Mouse (Mus musculus) MEL (cell line): ENCODE measurements at regions not wholly inside any gene's neighbourhood (a gene's known extent, or its start where the extent isn't known, plus 50 kb on each side); places are given as distances from the start of the nearest gene placed in this dataset.

ENCODE experiments used
- DNase-seq: peaks from one replicate; pipeline ENCODE4 v3.0.0; 2011; ENCODE audit warnings: low read depth, low spot score
- H3K27ac ChIP-seq: 2 replicates; pipeline ENCODE4 v1.5.1; 2012; ENCODE audit warnings: low read depth, mild to moderate bottlenecking, control low read depth, low read length, moderate library complexity; ENCODE audit not compliant: control insufficient read depth
- H3K27me3 ChIP-seq, 2 experiments: fragments of 150-350 bp in 1 of 2; sonication (generic) in 1 of 2; 2 replicates each; pipeline ENCODE4 v1.6.1; 2012; ENCODE audit warnings: low read length in 2 of 2, mild to moderate bottlenecking in 2 of 2, improper control_type of control experiment in 1 of 2, moderate library complexity in 1 of 2; ENCODE audit not compliant: insufficient read depth in 2 of 2, control insufficient read depth in 1 of 2
- H3K36me3 ChIP-seq, 2 experiments: 2 replicates each; pipeline ENCODE4 v1.6.1; 2012 to 2014; ENCODE audit warnings: low read length in 2 of 2, improper control_type of control experiment in 1 of 2, inconsistent platforms in 1 of 2, mild to moderate bottlenecking in 1 of 2; ENCODE audit not compliant: insufficient read depth in 2 of 2, control insufficient read depth in 1 of 2
- H3K4me1 ChIP-seq, 2 experiments: fragments of 150-350 bp in 1 of 2; sonication (generic) in 1 of 2; 2 replicates each; pipeline ENCODE4 v1.6.1; 2012; ENCODE audit warnings: low read length in 2 of 2, improper control_type of control experiment in 1 of 2, mild to moderate bottlenecking in 1 of 2; ENCODE audit not compliant: insufficient read depth in 2 of 2, control insufficient read depth in 1 of 2
- H3K4me3 ChIP-seq, 2 experiments: fragments of 150-350 bp in 1 of 2; sonication (generic) in 1 of 2; 2 replicates each; pipeline ENCODE4 v1.5.1; 2012; ENCODE audit warnings: low read depth in 2 of 2, low read length in 2 of 2, mild to moderate bottlenecking in 2 of 2, moderate library complexity in 2 of 2, control low read depth in 1 of 2, improper control_type of control experiment in 1 of 2; ENCODE audit not compliant: control insufficient read depth in 1 of 2, insufficient read depth in 1 of 2
- H3K79me2 ChIP-seq: 2 replicates; pipeline ENCODE4 v1.6.1; 2012; ENCODE audit warnings: mild to moderate bottlenecking, low read length, moderate library complexity; ENCODE audit not compliant: control insufficient read depth, poor library complexity, insufficient read depth
- H3K9ac ChIP-seq: 2 replicates; pipeline ENCODE4 v1.6.1; 2012; ENCODE audit warnings: low read depth, mild to moderate bottlenecking, control low read depth, low read length, moderate library complexity; ENCODE audit not compliant: control insufficient read depth, poor library complexity, severe bottlenecking
- H3K9me3 ChIP-seq: fragments of 150-350 bp; sonication (generic); replicated peaks from 2 replicates; pipeline ENCODE4 v1.6.1; 2012; ENCODE audit warnings: mild to moderate bottlenecking, low read length, improper control_type of control experiment, moderate library complexity; ENCODE audit not compliant: insufficient read depth
- CHD2 ChIP-seq: IDR thresholded peaks from 2 replicates; pipeline ENCODE4 v1.6.1; 2011; ENCODE audit warnings: low read length, improper control_type of control experiment
- ELF1 ChIP-seq: IDR thresholded peaks from 2 replicates; pipeline ENCODE4 v1.6.1; 2014; ENCODE audit warnings: low read depth, mild to moderate bottlenecking, inconsistent platforms, low read length, improper control_type of control experiment, moderate library complexity
- EP300 ChIP-seq, 2 experiments: IDR thresholded peaks; 2 replicates each; pipeline ENCODE4 v1.6.1; 2011; ENCODE audit warnings: improper control_type of control experiment in 2 of 2, low read length in 2 of 2, low read depth in 1 of 2, mild to moderate bottlenecking in 1 of 2
- ETS1 ChIP-seq: IDR thresholded peaks from 2 replicates; pipeline ENCODE4 v1.6.1; 2012; ENCODE audit warnings: low read depth, mild to moderate bottlenecking, inconsistent platforms, low read length, improper control_type of control experiment, moderate library complexity
- GABPA ChIP-seq: IDR thresholded peaks from 2 replicates; pipeline ENCODE4 v1.6.1; 2012; ENCODE audit warnings: low read depth, mild to moderate bottlenecking, inconsistent platforms, low read length, improper control_type of control experiment, moderate library complexity
- GATA1 ChIP-seq: IDR thresholded peaks from 2 replicates; pipeline ENCODE4 v1.6.1; 2011; ENCODE audit warnings: low read depth, low read length, improper control_type of control experiment
- KAT2A ChIP-seq: conservative IDR thresholded peaks from 2 replicates; pipeline ENCODE4 v1.6.1; 2012; ENCODE audit warnings: low read depth, low read length, improper control_type of control experiment, inconsistent platforms
- MAFK ChIP-seq: IDR thresholded peaks from 2 replicates; pipeline ENCODE4 v1.6.1; 2011; ENCODE audit warnings: low read depth, mild to moderate bottlenecking, low read length, improper control_type of control experiment, borderline replicate concordance
- MXI1 ChIP-seq: IDR thresholded peaks from 2 replicates; pipeline ENCODE4 v1.6.1; 2011; ENCODE audit warnings: mild to moderate bottlenecking, low read depth, low read length, improper control_type of control experiment
- NELFE ChIP-seq: IDR thresholded peaks from 2 replicates; pipeline ENCODE4 v1.6.1; 2011; ENCODE audit warnings: low read depth, low read length, improper control_type of control experiment
- NRF1 ChIP-seq: IDR thresholded peaks from 2 replicates; pipeline ENCODE4 v1.6.1; 2014; ENCODE audit warnings: low read depth, mild to moderate bottlenecking, inconsistent platforms, low read length, improper control_type of control experiment, moderate library complexity; ENCODE audit not compliant: poor library complexity, insufficient read depth, severe bottlenecking
- POLR2A ChIP-seq, 2 experiments: IDR thresholded peaks; 2 replicates each; pipeline ENCODE4 v1.6.1; 2011 to 2012; ENCODE audit warnings: low read length in 2 of 2, mild to moderate bottlenecking in 2 of 2, control low read depth in 1 of 2, improper control_type of control experiment in 1 of 2, low read depth in 1 of 2, moderate library complexity in 1 of 2; ENCODE audit not compliant: control insufficient read depth in 1 of 2, insufficient read depth in 1 of 2, poor library complexity in 1 of 2
- POLR2AphosphoS2 ChIP-seq: IDR thresholded peaks from 2 replicates; pipeline ENCODE4 v1.6.1; 2011; ENCODE audit warnings: low read length, improper control_type of control experiment
- RAD21 ChIP-seq: IDR thresholded peaks from 2 replicates; pipeline ENCODE4 v1.6.1; 2011; ENCODE audit warnings: mild to moderate bottlenecking, low read depth, low read length, improper control_type of control experiment
- SIN3A ChIP-seq: IDR thresholded peaks from 2 replicates; pipeline ENCODE4 v1.6.1; 2012; ENCODE audit warnings: low read length, improper control_type of control experiment, inconsistent platforms
- SMC3 ChIP-seq: IDR thresholded peaks from 2 replicates; pipeline ENCODE4 v1.6.1; 2011; ENCODE audit warnings: low read depth, low read length, improper control_type of control experiment
- TBP ChIP-seq: IDR thresholded peaks from 2 replicates; pipeline ENCODE4 v1.8.0; 2011; ENCODE audit warnings: low read depth, low read length, improper control_type of control experiment
- TCF12 ChIP-seq: IDR thresholded peaks from 2 replicates; pipeline ENCODE4 v1.6.1; 2014; ENCODE audit warnings: low read depth, mild to moderate bottlenecking, inconsistent platforms, low read length, improper control_type of control experiment, moderate library complexity
- UBTF ChIP-seq: IDR thresholded peaks from 2 replicates; pipeline ENCODE4 v1.6.1; 2012; ENCODE audit warnings: low read depth, mild to moderate bottlenecking, inconsistent platforms, low read length, improper control_type of control experiment, moderate library complexity, borderline replicate concordance; ENCODE audit not compliant: insufficient read depth
- ZMIZ1 ChIP-seq: IDR thresholded peaks from 2 replicates; pipeline ENCODE4 v1.6.1; 2012; ENCODE audit warnings: low read depth, mild to moderate bottlenecking, inconsistent platforms, low read length, improper control_type of control experiment, moderate library complexity
- ZNF384 ChIP-seq: IDR thresholded peaks from 2 replicates; pipeline ENCODE4 v1.6.1; 2012; ENCODE audit warnings: low read depth, mild to moderate bottlenecking, inconsistent platforms, low read length, improper control_type of control experiment

DNA sequence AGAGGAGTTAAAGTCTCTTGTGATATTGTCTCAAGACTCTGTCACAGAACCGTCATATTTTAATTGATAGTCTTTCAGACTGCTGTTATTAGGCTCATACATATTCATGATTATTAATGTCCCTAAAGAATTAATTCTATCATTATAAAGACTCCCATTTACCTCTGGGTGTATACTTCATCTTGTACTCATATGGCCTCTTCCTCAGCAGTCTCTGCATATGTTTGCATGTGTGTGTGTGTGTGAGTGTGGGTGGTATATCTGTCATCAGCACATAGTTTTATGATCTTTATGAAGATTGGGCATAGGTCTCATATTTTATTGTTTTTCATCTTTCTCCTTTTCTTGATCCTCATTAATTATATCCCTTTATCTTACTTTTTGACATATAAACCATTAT is 347.3 kb upstream of the Sphkap start:
- TF ChIP-seq SIN3A, result no peak
- no peak for TF ChIP-seq SMC3
- no peak for TF ChIP-seq NRF1
- TF ChIP-seq ELF1, result no peak
- TF ChIP-seq GATA1, result no peak
- TF ChIP-seq ETS1, result no peak
- no peak for TF ChIP-seq RAD21
- no peak for TF ChIP-seq TBP
- no peak for TF ChIP-seq ZNF384
- TF ChIP-seq CHD2, result no peak
- no peak for TF ChIP-seq UBTF
- TF ChIP-seq MXI1, result no peak
- no peak for TF ChIP-seq TCF12
- TF ChIP-seq POLR2A (IDR thresholded peaks at IDR 0.05; ENCODE audit: control insufficient read depth in 1 of 2, insufficient read depth in 1 of 2, low read depth in 1 of 2, low read length in 2 of 2, poor library complexity in 1 of 2), result no peak
- no peak for TF ChIP-seq NELFE
- no peak for TF ChIP-seq EP300 (IDR thresholded peaks at IDR 0.05; ENCODE audit: low read depth in 1 of 2, low read length in 2 of 2)
- TF ChIP-seq ZMIZ1, result no peak
- TF ChIP-seq MAFK, result no peak
- TF ChIP-seq KAT2A, result no peak
- no peak for TF ChIP-seq POLR2AphosphoS2
- H3K27ac ChIP-seq, result no peak overlapping the region
- no peaks in the 10 kb centered on the region for H3K4me1 ChIP-seq
- H3K4me3 ChIP-seq, result no peak overlapping the region
- no peaks in the 10 kb centered on the region for H3K79me2 ChIP-seq
- H3K36me3 ChIP-seq, result no peaks in the 10 kb centered on the region
- H3K9me3 ChIP-seq, result no peaks in the 10 kb centered on the region
- H3K27me3 ChIP-seq, result no peaks in the 10 kb centered on the region
- DNase-seq, result no peak
- no peak overlapping the region for H3K9ac ChIP-seq

DNA sequence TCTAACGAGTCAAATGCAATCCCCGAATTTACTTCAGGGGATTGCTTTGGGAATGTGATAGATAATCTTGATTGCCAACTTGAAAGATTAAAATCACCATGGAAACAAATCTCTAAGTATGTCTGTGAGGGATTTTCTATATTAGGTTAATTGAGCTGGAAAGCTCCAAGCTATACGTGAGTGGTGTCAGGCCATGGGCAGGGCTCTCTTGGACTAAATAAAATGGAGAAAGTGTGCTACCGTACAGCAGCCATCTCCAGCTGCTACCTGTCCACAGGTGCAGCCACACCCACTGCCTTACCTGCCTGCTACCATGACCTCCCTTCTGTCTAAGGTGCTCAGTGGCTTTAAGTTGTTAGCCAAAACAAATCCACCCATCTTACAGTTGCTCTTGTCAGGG is 345.0 kb upstream of the Sphkap start:
- Histone ChIP-seq H3K79me2 (no peaks in the 10 kb centered on the region), H3K4me1 (no peaks in the 10 kb centered on the region), H3K27me3 (no peaks in the 10 kb centered on the region), H3K9me3 (no peaks in the 10 kb centered on the region), H3K9ac (no peak overlapping the region), H3K36me3 (no peaks in the 10 kb centered on the region), H3K4me3 (no peak overlapping the region), H3K27ac (no peak overlapping the region)
- DNase-seq, result no peak
- no peak for TF ChIP-seq GABPA
